Comparison of ENCODE assay signal across 11 mouse cellular contexts in the genomic region with DNA sequence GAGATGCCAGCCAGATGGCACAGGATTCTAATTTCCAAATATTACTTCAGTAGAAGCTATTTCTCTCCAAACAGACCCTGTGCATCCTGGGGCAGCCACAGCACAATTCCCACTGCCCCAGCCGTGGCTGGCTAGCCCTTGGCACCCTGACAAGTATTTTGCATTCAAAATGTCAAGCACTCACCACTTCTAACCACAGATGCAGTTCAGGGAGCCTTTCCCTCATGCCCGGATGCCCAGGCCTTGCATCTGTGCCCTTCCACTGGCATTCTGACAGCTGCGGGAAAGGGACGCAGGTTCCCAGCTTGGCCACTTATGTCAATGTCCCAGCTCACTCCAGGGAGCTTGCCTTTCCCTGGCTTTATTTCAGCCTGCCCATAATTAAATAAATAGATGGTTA.
DNase-seq lines count a peak whose midpoint lies in the region; ATAC-seq lines count a peak whose summit lies in the region.
"Had no signal": no experiment of that assay in that cellular context is flagged by ENCODE, and none has a peak within 500 bp of the region (broad histone marks: within the 10 kb centered on the region; RNA-seq: fewer than 3 reads in every experiment).

No protein-coding gene starts in this region.

- H3K36me3 ChIP-seq in hindbrain, embryonic 14.5 days (replicated peaks; ENCODE audit: control insufficient read depth, insufficient read depth): no peaks in the 10 kb centered on the region
- no peaks in the 10 kb centered on the region for H3K36me3 ChIP-seq in hindbrain, embryonic 12.5 days
- H3K36me3 ChIP-seq in neural tube, embryonic 14.5 days (ENCODE audit: control insufficient read depth, insufficient read depth, low read length): no peaks in the 10 kb centered on the region
- H3K36me3 ChIP-seq: neural tube, embryonic 12.5 days had no signal

- H3K9ac ChIP-seq in hindbrain, embryonic 14.5 days: no peak overlapping the region
- H3K9ac ChIP-seq in hindbrain, embryonic 12.5 days: no peak overlapping the region
- H3K9ac ChIP-seq in neural tube, embryonic 14.5 days (replicated peaks; ENCODE audit: low read depth, low read length): no peak overlapping the region
- H3K9ac ChIP-seq: liver, postnatal 0 days; neural tube, embryonic 12.5 days had no signal

- no peak overlapping the region for H3K27ac ChIP-seq in hindbrain, embryonic 14.5 days
- H3K27ac ChIP-seq in hindbrain, embryonic 12.5 days: no peak overlapping the region
- H3K27ac ChIP-seq in neural tube, embryonic 14.5 days (ENCODE audit: low read depth, low read length): no peak overlapping the region
- H3K27ac ChIP-seq: neural tube, embryonic 12.5 days had no signal

- 35% methylated on average over 4 of the region's 4 CpGs for WGBS in hindbrain, embryonic 14.5 days
- 63% methylated on average over 4 of the region's 4 CpGs for WGBS in hindbrain, embryonic 12.5 days
- WGBS in neural tube, embryonic 14.5 days: 45% methylated on average over 4 of the region's 4 CpGs

- peak; percentile 83 to 88 for DNase-seq in cerebellum, postnatal 10 days
- no peak for DNase-seq in cerebellum, adult 11 months
- peak; percentile 58 for DNase-seq in hindbrain, embryonic 14.5 days (ENCODE audit: low spot score)
- DNase-seq in retina, postnatal 1 day: peak; percentile 52
- no peak for DNase-seq in retina, embryonic 14.5 days (ENCODE audit: low spot score)
- DNase-seq in frontal cortex, postnatal 14 days (ENCODE audit: low spot score in 2 of 2): no peak
- DNase-seq: liver, postnatal 0 days had no signal

- no peaks in the 10 kb centered on the region for H3K27me3 ChIP-seq in hindbrain, embryonic 14.5 days (ENCODE audit: control insufficient read depth, insufficient read depth, low read length)
- H3K27me3 ChIP-seq in hindbrain, embryonic 12.5 days: no peaks in the 10 kb centered on the region
- no peaks in the 10 kb centered on the region for H3K27me3 ChIP-seq in neural tube, embryonic 14.5 days (ENCODE audit: control insufficient read depth, insufficient read depth, low read length)
- H3K27me3 ChIP-seq: neural tube, embryonic 12.5 days had no signal

- ATAC-seq in hindbrain, embryonic 14.5 days (ENCODE audit: low FRiP score): peak; percentile 70; the same call in 1 of the 2 replicates
- ATAC-seq in hindbrain, embryonic 12.5 days (ENCODE audit: low FRiP score): no peak
- peak; percentile 46; the same call in 1 of the 2 replicates for ATAC-seq in neural tube, embryonic 14.5 days (ENCODE audit: low read depth)
- ATAC-seq: liver, postnatal 0 days had no signal

- H3K4me1 ChIP-seq in hindbrain, embryonic 14.5 days (replicated peaks; ENCODE audit: control insufficient read depth, insufficient read depth, low read length): peaks cover 5% of the 10 kb centered on the region; the same call in 1 of the 2 replicates
- peaks cover 5% of the 10 kb centered on the region; the same call in 1 of the 2 replicates for H3K4me1 ChIP-seq in hindbrain, embryonic 12.5 days
- H3K4me1 ChIP-seq in neural tube, embryonic 14.5 days (ENCODE audit: control insufficient read depth, insufficient read depth, low read length): no peaks in the 10 kb centered on the region

- no peak overlapping the region for H3K4me3 ChIP-seq in hindbrain, embryonic 14.5 days (replicated peaks; ENCODE audit: low read length)
- no peak overlapping the region for H3K4me3 ChIP-seq in hindbrain, embryonic 12.5 days
- H3K4me3 ChIP-seq in neural tube, embryonic 14.5 days (ENCODE audit: low read depth, low read length): no peak overlapping the region
- H3K4me3 ChIP-seq: megakaryocyte, embryonic 14.5 days; neural tube, embryonic 12.5 days had no signal

- no peaks in the 10 kb centered on the region for H3K9me3 ChIP-seq in hindbrain, embryonic 14.5 days (ENCODE audit: control insufficient read depth, low read length)
- no peaks in the 10 kb centered on the region for H3K9me3 ChIP-seq in hindbrain, embryonic 12.5 days (replicated peaks)
- no peaks in the 10 kb centered on the region for H3K9me3 ChIP-seq in neural tube, embryonic 14.5 days (ENCODE audit: control insufficient read depth, low read length)
- H3K9me3 ChIP-seq: neural tube, embryonic 12.5 days had no signal

- no peak overlapping the region for H3K4me2 ChIP-seq in hindbrain, embryonic 14.5 days (replicated peaks)
- no peak overlapping the region for H3K4me2 ChIP-seq in hindbrain, embryonic 12.5 days (replicated peaks)
- no peak overlapping the region for H3K4me2 ChIP-seq in neural tube, embryonic 14.5 days (ENCODE audit: low read depth, low read length)
- H3K4me2 ChIP-seq: neural tube, embryonic 12.5 days had no signal

Comparison
In these comparisons a context has a peak if more than half of its experiments do, and no peak if none do; other contexts are left out.
1. DNase-seq: peak in cerebellum, postnatal 10 days (2 of 2), hindbrain, embryonic 14.5 days (single experiment) and retina, postnatal 1 day (single experiment); none in cerebellum, adult 11 months (single experiment), retina, embryonic 14.5 days (single experiment) and frontal cortex, postnatal 14 days (0 of 2).